Mouse (Mus musculus) adrenal gland, adult (tissue): ENCODE data around the gene Slc7a11.

Source experiments
- DNase-seq, 2 experiments: peaks; one replicate each; pipeline ENCODE4 v3.0.0; 2022 to 2023; ENCODE audit warnings: low spot score in 1 of 2; ENCODE audit not compliant: inconsistent age in 2 of 2

Slc7a11 gene

DNA sequence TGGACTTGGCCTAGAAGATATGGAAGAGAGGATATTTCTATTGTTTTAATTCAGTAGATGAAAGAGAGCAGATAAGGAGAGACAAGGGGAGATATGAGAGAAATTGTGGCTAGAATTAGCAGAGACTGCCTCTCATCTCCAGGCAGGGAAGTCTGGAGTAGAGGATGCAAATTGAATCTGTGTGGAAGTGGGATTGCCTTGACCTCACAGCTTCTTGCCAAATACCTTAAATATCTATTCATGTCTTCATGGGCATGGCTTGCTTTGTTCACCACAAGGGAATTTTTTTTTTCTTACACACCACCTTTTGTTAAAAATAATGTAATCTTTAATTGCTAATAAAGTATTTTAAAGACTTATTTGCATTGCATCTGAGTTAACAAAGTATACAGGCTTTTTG is 441.3 kb downstream of the Slc7a11 start:
- no peak for DNase-seq

DNA sequence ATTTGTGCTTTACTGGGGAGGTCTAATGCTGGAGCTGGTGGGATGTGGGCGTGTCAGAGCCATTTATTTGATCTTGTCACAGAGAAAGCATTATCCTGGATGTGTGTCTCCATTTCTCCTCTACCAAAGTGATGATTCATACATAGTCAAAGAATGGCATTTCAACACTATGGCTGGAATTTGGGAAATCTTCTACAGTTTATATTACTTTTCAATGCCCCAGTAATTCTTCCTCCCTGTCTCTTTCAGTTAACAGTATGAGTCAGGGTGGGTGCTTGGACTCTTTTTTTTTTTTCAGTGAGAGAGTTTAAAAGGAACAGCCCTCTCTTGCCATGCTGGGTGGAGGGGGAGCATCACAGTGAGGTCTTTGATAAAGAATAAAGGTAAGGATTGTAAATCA is 441.8 kb downstream of the Slc7a11 start:
- no peak for DNase-seq

DNA sequence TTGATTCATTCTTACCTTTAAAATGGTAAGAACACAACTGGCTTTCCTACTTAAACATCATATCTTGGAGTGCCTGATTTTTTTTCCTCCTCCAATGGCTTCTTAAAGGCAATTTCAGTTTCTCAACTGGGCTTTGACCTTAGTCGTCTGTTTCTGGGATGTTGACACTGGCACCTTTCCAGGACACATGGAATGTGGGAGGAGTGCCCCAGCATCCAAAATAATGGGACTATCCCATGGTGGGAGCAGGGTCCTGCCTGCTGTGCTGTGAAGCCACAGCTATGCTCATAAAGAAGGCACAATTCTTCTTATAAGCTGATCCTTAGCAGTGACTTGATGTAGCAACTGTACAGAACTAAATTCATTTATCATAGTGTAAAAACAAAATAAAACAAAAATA is 450.5 kb downstream of the Slc7a11 start:
- DNase-seq: no peak

DNA sequence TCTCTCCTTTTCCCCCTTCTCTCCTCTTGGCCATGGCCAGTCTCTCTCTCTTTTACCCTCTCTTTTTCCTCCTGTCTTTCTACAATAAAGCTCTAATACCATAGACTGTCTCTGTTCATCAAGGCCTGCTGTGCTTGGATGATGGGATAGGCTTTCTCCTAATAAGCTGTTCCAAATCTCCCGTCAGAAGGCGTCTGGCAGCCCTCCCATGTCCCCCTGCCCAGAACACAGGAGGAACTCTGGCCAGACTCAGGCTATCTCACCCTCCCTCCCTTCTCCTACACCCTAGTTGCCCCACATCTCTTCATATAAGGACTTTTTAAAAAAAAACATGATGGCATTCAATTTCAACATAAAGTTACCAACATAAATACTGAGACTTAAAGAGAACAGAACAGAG is 456.2 kb downstream of the Slc7a11 start:
- no peak for DNase-seq

DNA sequence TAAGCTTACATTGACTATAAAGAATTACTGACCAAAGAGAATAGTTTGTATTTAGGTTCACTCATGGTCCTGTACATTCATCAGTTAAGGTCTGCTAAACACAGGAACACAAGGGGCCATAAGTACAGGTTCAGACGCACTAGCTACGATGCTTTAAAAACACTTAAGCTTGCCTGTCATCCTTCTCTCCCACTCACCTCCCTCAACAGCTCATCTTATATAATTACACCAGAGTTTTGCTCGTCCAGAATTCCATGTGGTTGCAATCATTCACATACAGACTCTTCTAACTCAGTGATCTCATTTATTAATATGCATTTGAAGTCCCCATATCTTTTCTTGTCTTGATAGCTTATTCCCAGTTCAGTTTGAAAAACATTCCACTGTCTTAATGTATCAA is 458.6 kb downstream of the Slc7a11 start:
- no peak for DNase-seq

DNA sequence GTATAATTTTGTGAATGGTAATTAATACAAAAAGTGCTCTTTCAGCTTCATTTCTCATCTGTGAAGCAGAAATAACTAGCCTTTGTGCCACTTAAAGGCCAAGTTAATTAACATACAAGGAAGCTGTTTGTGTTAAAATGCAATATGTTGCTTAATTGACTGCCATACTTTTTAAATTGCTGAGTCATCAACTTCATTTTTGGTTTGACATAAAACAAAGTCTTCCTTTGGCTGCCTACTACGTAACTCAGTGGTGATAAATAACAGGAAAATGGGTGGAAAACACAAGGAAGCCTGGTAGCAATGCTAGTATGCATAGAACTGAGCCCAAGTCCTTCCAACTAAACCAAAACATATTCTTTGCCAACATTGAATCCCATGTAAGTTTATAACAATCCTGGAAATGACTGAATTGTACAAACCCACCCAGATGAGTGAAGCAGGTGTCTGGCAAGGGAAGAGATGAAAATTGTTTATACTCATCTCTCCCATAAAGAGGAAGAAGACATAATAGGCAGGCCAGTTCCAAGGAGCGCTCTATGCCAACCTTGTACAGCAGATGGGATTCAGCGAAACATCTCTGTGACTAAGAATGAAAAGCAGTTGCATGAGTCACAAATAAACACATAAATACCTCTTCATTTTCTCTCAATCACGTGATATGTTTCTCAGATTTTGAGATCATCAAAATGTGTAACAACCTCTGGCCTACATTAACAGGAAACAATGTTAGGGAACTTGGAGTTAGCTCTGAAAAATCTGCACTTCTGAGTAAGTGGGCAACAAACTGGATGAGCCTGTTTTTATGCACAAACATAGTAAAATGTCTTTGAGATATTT is 459.8 kb downstream of the Slc7a11 start:
- no peak for DNase-seq

DNA sequence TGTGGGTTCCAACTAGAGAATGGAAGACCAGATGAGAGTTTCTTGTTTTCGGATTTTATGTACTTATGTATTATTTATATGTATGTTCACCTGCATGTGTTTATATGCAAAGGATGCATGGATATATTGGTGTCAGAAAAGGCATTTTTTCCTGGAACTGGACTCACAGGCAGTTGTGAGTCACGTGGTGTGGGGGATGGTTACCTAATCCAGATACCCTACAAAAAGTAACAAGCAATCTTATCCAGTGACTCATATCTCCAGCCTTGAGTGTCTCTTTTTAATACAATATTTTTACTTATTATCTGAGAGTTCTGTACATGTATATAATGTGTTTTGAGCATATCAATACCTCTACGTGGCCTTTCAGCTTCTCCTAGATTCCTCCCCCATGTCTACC is 469.4 kb downstream of the Slc7a11 start:
- no peak for DNase-seq

DNA sequence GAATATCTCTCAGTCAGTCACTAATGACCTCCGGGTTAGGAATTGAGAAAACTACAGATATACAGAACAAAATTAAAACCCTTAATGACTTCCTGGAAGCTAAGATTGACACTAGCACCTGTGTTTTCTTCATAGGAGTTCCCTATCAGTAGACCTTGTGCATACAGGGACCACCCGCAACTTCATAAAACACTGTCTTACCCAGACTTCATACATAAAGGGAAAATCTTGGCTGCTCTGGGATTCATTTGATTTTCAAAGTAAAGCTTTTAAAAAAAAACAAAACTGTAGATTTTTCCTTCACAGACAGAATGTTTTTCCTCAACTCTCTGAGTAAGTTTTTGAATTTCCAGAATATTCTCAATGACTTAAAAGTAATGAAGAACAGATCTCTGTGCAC is 477.8 kb downstream of the Slc7a11 start:
- no peak for DNase-seq

DNA sequence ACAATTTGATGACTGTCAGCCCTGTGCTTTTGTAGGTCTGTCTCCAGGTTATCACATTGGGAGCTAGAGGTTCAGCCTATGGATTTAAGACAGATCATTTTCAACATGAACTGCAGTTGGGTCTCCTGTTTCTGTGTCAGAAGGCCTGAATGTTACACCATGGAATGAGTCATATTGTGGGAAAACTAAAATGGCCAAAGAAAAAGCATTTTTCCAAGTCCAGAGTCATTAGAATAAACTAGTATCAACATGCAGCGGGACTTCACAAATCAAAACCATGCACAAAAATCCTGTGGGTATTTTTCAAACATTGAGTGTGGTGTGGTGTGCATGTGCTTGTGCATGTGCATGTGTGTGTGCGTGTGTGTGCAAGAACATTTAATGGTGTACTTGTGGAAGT is 482.8 kb downstream of the Slc7a11 start:
- no peak for DNase-seq

DNA sequence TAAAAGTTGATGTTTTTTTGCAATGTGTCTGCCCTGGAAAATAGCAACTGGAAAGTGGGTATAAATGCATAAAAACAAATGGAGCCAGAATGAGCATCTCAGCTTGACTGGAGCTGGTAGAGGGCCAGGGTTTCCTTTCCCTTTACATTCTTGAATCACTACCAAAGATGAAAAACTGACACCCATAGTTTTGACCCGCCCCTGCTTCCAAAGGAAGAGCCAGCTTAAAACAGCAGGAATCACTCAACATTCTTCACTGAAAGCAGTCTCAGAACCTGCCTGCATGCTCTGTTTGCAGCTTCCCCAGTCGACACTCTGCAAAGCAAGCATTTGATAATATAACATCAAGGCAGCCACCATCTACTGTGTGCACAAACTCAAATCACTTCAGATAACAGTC is 496.6 kb downstream of the Slc7a11 start:
- peak in 1 of 2 experiments; percentile 17 for DNase-seq

DNA sequence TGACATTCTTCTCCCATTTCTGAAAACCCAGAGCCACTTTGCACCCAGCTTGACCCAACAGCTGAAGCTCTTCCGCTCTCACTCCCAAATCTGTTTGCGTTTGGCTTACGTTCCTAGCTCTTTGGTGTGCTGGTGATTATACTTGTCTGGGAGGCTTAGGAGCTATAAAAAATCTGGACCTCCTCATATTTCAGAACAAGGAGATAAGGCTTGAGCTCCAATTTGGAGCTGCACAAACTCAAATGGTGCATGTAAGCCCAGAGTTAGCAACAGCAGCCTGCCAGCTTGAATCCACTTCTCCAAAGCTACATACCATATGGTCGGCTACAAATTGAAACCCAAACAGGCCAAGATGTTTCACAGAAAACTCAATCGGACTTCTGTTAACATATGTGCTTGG is 498.6 kb downstream of the Slc7a11 start:
- no peak for DNase-seq

DNA sequence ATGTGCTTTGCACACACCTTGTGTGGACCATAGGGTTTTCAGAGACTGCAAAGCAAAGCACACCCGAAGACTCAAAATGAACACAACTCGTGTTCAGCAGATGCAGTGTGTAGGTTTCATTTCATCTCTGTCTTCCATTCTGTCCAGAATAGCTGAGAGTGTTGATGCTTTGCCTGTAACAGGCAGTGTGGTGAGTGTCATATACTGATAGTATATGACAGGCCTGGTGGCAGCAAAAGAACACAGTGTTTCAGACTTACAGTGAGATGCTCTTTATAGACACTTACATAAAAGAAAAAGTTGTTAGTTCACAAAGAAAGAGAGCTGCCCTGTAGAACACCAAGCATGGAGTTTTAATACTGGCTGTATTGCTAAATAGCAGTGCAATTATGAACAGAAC is 505.8 kb downstream of the Slc7a11 start:
- no peak for DNase-seq

DNA sequence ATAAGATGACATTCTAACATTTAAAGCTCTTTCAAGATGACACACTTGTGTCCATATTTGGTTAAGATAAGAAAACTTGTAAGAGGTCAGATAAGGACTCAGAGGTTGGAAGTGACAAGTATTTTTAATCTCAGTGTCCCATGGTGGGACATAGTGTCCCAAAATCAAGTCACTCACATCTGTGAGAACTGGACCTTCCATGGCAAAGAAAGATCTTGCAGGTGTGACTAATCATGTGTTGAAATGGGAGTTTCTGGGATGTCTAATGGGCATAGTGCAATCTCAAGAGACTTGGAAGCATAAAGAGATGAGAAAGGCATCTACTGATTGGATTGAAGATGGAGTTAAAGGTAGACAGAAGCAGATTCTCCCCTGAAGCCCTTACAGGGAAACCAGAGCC is 513.9 kb downstream of the Slc7a11 start:
- DNase-seq: no peak

DNA sequence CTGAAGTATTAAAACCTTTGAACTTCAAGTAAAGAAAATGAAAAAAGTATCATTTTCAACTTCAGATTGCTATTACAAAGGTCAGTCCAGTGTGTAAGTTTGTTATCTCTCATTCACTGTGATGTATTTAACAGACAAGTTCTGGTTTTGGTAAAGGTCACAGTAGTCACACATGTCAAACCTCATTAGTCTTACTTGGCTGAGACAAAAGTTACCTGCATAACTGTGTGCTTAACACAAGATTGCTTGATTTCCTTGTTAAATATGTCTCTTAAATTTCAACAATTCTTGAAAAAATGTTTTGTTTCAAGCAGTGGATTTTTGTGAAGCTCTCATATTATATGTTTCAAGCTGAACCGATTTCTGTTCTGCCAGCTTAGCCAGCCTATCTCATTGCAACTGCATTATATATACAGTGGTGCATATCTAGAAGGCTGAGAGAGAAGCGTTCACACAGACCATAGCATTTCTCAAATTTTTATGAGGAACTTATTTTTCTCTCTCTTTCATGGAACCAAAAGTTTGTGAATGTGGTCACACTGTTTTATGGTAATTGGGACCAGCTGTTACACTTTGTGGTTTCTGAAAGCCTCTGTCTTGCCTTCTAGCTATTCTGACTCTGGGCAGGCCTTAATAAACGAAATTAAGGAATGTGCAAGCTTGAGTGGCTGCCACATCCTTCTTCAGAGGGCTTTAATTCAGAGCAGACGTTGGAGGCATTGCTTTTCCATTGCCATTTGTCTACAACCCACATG is 514.7 kb downstream of the Slc7a11 start:
- no peak for DNase-seq

DNA sequence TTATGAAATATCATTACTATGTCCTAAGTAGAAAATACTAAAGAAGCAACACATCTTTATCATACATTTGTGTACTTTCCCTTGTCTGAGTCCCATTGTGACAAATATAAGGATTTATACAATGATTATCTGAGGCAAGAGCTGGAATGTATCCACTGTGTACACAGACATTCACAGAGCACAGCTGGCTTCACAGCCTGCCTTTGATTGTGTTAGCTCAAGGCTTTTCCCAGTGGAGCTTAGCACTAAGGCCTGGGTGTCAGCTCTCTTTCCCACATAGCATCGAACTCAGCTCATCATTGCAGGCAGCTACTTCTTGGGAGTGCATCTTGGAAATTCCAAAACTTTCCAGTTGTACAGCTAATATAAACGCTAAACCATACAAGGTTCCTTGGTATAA is 529.5 kb downstream of the Slc7a11 start:
- no peak for DNase-seq

DNA sequence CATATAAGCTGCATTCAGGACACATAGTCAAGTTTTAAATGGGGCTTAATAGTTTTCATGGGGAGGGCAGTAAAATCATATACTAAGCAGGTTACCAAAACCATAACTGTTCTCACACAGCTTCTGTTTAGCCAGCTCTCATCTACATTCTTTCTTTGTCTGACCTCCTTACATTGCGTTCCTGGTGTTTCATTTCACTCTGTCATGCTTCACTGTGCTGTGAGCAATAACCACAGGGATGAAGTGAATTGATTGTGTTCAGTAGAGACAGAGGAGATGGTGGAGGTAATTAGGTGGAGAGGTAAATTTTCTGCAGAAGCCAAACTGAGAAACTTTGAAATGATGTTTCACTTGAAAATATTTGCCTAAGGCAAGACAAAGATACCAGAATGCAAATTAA is 532.5 kb downstream of the Slc7a11 start:
- DNase-seq: no peak

DNA sequence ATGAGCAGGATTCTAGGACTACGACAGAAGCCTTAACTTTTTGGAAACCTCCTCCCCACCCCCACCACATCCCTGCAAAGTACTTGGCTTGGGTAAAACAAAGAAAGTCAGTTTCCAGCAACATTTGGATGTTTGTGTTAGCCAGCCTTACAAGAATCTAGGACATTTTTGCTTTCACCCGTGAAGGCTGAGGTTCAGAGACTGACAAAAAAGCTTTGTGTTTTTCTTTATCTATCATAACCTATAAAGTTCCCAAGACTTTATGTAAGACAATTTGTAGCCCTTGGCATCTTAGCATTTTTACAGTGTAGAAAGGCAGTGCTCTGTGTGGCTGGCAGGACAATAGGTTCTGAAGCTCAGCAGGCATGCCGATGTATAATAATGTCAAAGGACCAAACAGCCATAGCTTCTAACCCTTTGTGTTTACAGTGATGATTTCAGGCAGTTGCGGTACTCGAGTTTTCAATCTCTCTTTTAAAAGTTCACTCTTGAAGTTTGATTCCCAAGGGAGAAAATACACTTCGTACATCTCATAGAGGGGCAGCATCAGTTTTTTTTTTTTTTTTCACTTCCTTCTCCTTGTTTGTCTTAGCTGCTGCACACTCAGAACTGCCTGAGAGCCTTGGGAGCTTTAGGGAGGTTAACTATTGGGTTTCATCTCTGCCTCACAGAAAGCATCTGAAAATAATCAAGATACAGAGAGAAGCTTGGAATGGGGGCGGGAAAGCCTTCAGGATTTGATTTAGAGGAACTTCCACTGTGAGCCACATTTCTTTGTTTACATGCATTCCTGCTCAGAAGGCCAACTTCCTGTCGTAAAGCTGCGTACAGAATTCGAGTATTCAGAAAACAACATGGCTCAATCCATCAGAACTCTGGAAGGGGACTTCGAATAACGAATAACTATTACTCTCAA is 534.7 kb downstream of the Slc7a11 start:
- DNase-seq: peak in 1 of 2 experiments; percentile 27

DNA sequence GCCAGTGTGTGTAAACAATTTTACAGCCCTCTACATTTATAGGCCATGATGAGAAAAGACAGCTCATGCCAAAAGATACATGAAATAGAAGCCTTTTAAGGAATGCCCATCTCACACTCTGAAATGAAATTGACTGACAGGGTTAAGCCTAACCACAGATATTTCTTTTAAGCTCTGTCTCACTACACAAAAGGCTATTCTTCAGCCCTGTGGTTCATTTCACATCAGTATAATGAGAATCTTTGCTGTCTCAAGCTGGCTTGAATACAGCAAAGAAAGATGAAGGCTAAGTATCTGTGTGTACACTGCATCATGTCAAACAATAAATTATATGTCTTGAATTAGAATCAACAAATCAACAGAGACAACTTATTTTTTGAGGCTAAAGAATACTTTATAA is 549.5 kb downstream of the Slc7a11 start:
- no peak for DNase-seq

DNA sequence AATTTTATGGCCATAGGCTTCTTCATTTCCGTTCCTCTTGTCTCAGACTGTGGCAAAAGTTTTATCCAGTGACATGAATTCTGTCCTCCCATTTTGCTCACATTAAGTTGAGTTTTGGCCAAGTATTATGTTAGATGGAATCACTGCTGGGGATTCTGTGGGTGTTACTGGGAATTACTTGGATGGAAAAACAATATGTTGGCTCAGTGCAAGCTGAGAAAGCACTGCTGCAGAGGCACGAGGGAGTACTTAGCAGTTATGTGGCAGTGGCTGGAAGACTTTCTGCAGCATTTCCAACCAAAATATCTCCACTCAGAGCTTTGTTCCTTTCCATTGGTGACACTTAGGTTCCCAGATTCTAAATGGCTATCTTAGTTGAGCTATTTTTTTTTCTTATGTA is 556.1 kb downstream of the Slc7a11 start:
- no peak for DNase-seq

DNA sequence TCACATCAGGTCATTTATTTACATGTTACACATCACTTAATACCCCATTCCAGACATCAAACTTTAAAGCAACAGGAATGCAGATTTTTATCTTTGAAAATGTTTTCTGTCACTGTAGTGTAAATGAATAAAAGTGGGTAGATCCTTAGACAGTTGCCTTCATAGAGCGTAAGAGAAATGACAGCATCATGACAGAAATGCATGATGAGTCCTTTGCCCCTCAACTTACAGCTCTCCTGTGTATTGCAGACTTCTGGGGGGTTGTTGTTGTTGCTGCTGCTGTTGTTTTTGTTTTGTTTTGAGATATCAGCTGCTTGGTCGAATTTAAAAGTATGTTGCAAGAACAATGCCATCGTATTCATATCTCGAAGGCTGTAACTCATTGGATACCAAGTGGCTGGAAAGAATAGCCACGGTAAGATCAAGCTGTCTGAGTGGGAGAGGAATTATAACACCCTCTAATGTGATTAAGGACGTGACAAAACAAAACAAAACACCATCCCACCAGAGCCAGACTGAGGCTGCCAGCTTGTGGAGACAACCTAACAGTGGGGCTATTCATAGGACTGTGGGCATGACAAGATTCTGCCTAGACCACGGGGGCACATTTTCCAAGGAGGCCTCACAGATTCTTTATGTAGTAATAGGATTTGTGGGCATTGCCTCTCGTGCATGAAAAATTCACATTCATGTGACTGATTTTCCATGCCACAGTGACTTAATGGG is 557.0 kb downstream of the Slc7a11 start:
- no peak for DNase-seq

DNA sequence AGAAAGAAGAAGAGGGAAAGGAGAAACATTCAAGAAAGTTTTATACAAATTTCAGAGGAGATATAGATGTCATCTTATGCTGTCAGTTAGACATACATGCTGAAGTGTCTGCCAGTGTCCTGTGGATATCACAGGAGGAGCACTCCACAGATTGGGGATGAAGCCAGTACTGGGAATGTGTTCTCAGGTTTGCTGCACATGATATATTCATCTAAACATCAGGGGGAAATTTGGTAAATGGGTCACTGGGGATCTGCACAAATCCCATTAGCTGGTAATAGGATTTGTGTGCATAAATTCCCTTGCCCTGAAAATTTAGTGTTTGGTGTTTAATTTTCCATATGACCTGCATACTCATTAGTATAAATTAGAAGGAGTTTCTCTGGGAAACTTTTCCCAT is 562.9 kb downstream of the Slc7a11 start:
- DNase-seq: no peak
